Mouse (Mus musculus): ENCODE data around the gene Clock. TPM values are rescaled to one million over a fixed set of nuclear protein-coding genes. Genes with fewer than 3 reads are reported as not detected.

Clock gene
- polyA plus RNA-seq, 1 experiment from 2014 or later = 10.9 TPM

DNA sequence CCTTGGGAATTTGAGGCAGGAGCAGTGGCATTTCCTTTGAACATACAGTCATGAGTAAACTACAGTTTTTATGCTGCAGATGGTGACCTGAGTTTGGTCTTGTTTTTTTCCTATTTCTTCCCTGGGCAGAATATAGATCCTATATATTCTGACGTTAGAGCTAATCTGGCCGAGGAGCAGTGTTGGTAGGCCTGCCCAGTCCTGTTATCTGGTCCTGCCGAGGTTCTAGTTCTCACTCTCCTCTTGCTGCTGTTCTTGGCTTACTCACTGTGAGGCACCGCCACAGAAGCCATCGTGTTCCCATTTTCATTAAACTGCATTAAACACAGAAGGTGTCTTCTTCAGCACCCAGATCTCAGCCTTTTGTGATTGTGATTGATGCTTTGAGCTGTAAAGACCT, 116.7 kb downstream of the Clock start:
- Histone ChIP-seq H3K4me1 (peaks cover 28% of the 10 kb centered on the region), H3K36me3 (peaks cover 54% of the 10 kb centered on the region), H3K4me3 (no peak overlapping the region), H3K27ac (replicated peaks) (no peak overlapping the region), H3K27me3 (ENCODE audit: low read depth, poor library complexity, severe bottlenecking) (peaks cover 3% of the 10 kb centered on the region), H3K9me3 (replicated peaks) (no peaks in the 10 kb centered on the region)
- WGBS = 85% methylated on average over 5 of the region's 5 CpGs
- DNase-seq (ENCODE audit: low spot score) = no peak

DNA sequence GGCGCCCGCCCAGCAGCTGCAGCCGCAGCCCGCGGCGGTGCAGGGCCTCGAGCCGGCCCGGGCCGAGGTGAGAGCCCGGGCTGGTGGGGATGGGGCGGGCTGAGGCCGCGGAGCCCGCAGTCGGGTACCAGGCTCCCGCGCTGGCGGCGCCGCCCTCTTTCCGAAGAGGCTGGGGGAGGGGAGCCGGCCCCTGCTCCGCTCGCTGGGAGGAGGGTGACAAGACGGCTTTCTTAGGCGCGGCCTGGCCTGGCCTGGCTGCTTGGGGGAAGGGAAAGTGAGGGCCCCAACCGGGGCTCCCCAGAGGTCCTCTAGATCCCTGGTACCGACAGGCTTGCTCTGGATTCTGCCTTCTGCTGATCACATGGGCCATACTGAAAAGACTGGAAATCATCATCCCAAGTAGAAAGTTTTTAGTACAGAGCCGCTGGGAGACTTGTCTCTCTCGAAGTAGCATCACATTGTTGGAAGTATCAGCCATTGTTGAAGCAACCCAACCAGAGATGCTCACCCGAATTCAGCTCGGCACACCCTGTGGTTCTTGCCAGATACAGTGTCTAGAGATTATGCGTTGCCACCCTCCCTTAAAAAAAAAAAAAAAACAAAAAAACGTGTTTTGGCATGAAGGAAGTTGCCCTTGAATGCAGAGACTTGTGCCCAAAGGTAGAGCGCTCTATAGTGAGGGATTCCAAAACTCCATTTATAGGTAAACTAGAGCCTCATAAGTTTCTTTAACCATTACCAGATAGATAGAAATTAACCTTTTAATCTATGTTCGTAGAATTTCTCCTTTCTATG, 120.1 kb downstream of the Clock start:
- DNase-seq (ENCODE audit: low spot score) = peak; percentile 88
- H3K27ac ChIP-seq (replicated peaks) = peak overlapping the region; percentile 99
- 4% methylated on average over 35 of the region's 38 CpGs for WGBS

DNA sequence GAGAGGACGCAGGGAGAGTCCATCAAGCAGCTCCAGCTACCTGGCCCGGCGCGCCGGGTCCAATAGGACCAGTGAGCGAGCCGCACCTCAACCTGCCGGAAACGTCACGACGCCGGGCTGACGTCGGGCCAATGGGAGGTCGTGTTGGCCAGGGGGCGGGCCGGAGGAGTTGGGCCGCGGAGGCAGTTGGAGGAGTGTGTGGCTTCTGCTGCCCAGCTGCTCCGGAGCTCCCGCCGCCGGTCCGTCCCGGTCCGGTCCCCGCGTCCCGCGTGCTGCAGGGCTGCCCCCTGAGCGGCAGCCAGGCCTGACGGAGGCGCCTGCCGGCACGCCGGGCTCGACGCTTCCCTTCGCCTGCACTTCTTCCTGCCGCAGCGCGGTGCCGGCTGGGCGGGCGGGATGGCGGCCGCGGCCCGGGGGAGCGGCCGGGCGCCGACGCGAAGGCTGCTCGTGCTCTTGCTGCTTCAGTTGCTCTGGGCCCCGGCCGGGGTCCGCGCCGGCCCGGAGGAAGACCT, 120.8 kb downstream of the Clock start, which contains the start of gene Tmem165:
Gene Tmem165 (plus strand): TSS at position 131 of the 512 bp plus-strand sequence.
- under 1% methylated on average over 60 of the region's 62 CpGs for WGBS
- Histone ChIP-seq H3K4me1 (peaks cover 26% of the 10 kb centered on the region), H3K27ac (replicated peaks) (peak within 1 kb of the TSS; percentile 99), H3K36me3 (peaks cover 21% of the 10 kb centered on the region), H3K9me3 (replicated peaks) (no peaks in the 10 kb centered on the region), H3K4me3 (peak within 1 kb of the TSS; percentile 90), H3K27me3 (ENCODE audit: low read depth, poor library complexity, severe bottlenecking) (peaks cover 12% of the 10 kb centered on the region)
- peak; percentile 95 for DNase-seq (ENCODE audit: low spot score)

More for the DNA sequence above, 120.1 kb downstream of the Clock start:
- peak overlapping the region; percentile 90 for H3K4me3 ChIP-seq
- H3K9me3 ChIP-seq (replicated peaks) = no peaks in the 10 kb centered on the region
- H3K4me1 ChIP-seq = peaks cover 28% of the 10 kb centered on the region
- H3K36me3 ChIP-seq = peaks cover 28% of the 10 kb centered on the region
- H3K27me3 ChIP-seq (ENCODE audit: low read depth, poor library complexity, severe bottlenecking) = peaks cover 12% of the 10 kb centered on the region

DNA sequence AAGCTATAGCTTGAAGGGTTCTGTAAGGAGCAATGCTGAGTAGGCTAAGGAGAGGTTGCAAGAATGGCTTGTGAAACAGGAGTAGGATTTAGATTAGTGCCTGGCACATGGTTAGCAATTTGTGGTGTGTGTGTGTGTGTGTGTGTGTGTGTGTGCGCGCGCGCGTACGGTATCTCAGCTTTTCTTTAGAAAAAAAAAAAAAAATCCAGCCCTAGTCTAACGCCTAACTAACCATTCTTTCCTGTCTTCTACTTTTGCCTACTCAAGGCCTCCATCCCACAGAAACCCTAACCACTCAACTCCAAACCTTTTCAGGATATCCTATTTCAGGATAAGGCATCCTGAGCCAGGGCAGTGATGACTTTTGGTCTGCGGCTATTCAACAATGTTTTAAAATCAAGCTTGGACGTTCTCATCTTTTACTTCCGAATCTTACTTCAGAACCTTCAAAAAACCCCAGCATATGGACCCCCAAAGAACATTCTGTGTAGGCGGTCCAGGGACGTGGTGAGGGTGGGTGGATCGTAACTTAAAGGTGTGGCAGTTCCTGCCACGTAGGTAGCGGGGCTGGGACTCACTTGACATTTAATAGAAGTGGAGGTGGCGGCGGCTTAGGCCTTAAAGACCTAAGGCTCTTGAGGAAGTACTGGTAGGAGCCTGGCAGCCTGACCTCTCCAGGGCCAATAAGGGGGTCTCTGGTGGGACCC, 121.4 kb downstream of the Clock start:
- WGBS = 43% methylated on average over 17 of the region's 17 CpGs
- Histone ChIP-seq H3K4me1 (peaks cover 26% of the 10 kb centered on the region), H3K9me3 (replicated peaks) (no peaks in the 10 kb centered on the region), H3K4me3 (peak overlapping the region; percentile 90), H3K27me3 (ENCODE audit: low read depth, poor library complexity, severe bottlenecking) (peaks cover 12% of the 10 kb centered on the region), H3K36me3 (peaks cover 21% of the 10 kb centered on the region), H3K27ac (replicated peaks) (peak overlapping the region; percentile 99)
- DNase-seq (ENCODE audit: low spot score) = no peak

DNA sequence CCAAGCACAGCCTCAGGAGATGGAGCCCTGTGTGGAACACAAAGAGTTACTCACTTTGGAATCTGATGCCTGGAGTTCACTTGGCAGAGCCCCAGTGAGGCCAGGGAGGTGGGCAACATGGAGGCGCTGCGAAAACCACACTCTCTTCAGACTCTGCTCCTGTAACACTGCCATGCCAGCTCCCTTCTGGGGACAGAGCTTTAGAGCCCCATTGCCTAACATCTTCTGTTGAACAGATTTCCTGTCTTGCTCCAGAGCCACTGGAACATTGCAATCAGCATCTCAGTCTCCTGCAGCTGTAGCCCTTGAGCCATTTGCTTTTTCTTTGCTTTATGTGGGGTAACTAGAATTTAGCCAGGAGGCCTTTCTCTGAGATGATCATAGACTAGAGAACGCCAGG, 122.3 kb downstream of the Clock start:
- WGBS = 83% methylated on average over 3 of the region's 3 CpGs
- Histone ChIP-seq H3K27me3 (ENCODE audit: low read depth, poor library complexity, severe bottlenecking) (peaks cover 12% of the 10 kb centered on the region), H3K36me3 (peaks cover 15% of the 10 kb centered on the region), H3K27ac (replicated peaks) (no peak overlapping the region), H3K9me3 (replicated peaks) (no peaks in the 10 kb centered on the region), H3K4me1 (peaks cover 26% of the 10 kb centered on the region), H3K4me3 (no peak overlapping the region)
- DNase-seq (ENCODE audit: low spot score) = no peak

DNA sequence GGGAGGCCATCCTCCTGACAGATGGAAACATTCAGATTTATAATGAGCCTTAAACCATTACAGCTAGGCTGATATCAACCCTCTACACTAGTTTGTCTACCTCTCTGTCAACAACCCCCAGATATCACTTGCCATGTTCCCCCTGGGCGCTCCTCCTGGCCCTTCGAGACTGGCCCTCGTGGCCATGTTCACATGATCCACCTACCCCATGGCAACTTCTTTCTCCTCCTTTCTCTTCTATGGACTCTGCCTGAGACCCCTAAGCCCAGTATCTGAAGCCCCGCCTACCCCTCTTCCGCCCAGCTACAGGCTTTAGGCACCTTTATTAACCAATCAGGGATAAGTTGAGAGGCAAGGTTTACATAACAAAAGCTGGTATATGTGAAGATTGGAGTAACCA, 124.8 kb downstream of the Clock start:
- no peaks in the 10 kb centered on the region for H3K36me3 ChIP-seq
- WGBS = 83% methylated on average over 5 of the region's 5 CpGs
- DNase-seq (ENCODE audit: low spot score) = no peak
- peaks cover 12% of the 10 kb centered on the region for H3K27me3 ChIP-seq (ENCODE audit: low read depth, poor library complexity, severe bottlenecking)
- no peak overlapping the region for H3K27ac ChIP-seq (replicated peaks)
- peaks cover 17% of the 10 kb centered on the region for H3K4me1 ChIP-seq
- no peaks in the 10 kb centered on the region for H3K9me3 ChIP-seq (replicated peaks)
- no peak overlapping the region for H3K4me3 ChIP-seq

DNA sequence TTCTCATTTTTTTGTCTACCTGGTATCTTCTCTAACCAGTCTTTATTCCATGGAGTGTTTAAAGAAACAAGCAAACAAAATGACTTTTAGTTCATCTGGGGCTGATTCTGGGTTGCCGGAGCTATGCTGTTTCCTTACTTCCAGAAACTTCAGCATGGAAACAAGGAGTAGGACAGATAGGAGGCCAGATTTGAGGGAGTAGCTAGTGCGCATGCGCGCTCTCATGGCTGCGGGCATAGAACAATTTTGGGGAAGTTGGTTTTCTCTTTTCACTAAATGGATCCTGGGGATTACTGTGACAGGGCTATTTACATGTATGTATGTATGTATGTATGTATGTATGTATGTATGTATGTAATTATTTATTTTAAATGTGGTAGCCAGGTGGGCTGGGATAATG, 125.4 kb downstream of the Clock start:
- DNase-seq (ENCODE audit: low spot score) = no peak
- Histone ChIP-seq H3K9me3 (replicated peaks) (no peaks in the 10 kb centered on the region), H3K4me1 (peaks cover 14% of the 10 kb centered on the region), H3K4me3 (no peak overlapping the region), H3K27me3 (ENCODE audit: low read depth, poor library complexity, severe bottlenecking) (peaks cover 12% of the 10 kb centered on the region), H3K27ac (replicated peaks) (no peak overlapping the region), H3K36me3 (no peaks in the 10 kb centered on the region)
- 97% methylated on average over 5 of the region's 5 CpGs for WGBS

DNA sequence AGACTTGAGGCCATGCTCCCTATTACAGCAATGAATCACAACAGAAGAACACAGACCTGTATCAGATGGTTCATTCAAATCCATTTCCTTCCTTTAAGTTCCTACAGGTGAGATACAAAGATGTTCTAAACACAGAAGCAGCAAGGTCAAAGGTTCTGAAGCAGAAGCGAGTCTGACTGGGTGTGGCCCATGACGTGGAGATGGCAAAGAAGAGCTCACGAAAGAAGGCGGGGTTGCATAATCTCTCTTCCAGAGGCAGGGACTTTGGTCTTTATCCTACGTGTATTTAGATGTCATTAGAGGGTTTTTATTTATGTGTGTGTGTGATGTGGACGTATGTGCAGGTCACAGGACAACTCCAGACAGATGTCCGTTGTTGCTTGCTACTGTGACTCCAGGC, 126.9 kb downstream of the Clock start:
- 81% methylated on average over 7 of the region's 7 CpGs for WGBS
- DNase-seq (ENCODE audit: low spot score) = no peak
- no peak overlapping the region for H3K4me3 ChIP-seq
- H3K27ac ChIP-seq (replicated peaks) = no peak overlapping the region
- H3K4me1 ChIP-seq = peaks cover 9% of the 10 kb centered on the region; the same call in 1 of the 2 replicates
- H3K27me3 ChIP-seq (ENCODE audit: low read depth, poor library complexity, severe bottlenecking) = peaks cover 7% of the 10 kb centered on the region
- H3K9me3 ChIP-seq (replicated peaks) = no peaks in the 10 kb centered on the region
- H3K36me3 ChIP-seq = no peaks in the 10 kb centered on the region

DNA sequence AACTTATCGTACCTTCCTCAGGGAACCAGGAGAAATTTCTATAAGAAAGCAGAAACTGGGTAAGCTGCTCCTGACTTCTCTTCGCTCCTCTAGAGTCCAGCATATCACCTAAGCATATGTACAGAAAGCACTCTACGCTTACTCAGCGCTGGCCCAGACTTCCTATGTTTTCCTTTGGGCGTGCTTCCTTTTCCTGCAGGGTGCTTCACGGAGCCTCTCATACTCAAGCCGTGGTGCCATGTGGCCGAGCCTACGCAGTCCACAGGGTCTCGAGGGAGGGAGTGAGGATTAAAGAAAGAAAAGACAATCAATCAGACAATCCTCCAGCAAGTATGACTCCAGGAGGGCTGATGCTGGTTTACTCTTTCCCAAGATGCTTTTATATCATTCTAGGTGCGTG, 127.8 kb downstream of the Clock start:
- DNase-seq (ENCODE audit: low spot score) = no peak
- H3K27me3 ChIP-seq (ENCODE audit: low read depth, poor library complexity, severe bottlenecking) = no peaks in the 10 kb centered on the region
- no peaks in the 10 kb centered on the region for H3K36me3 ChIP-seq
- H3K4me3 ChIP-seq = no peak overlapping the region
- 80% methylated on average over 11 of the region's 11 CpGs for WGBS
- no peaks in the 10 kb centered on the region for H3K9me3 ChIP-seq (replicated peaks)
- H3K27ac ChIP-seq (replicated peaks) = no peak overlapping the region
- peaks cover 9% of the 10 kb centered on the region; the same call in 1 of the 2 replicates for H3K4me1 ChIP-seq

DNA sequence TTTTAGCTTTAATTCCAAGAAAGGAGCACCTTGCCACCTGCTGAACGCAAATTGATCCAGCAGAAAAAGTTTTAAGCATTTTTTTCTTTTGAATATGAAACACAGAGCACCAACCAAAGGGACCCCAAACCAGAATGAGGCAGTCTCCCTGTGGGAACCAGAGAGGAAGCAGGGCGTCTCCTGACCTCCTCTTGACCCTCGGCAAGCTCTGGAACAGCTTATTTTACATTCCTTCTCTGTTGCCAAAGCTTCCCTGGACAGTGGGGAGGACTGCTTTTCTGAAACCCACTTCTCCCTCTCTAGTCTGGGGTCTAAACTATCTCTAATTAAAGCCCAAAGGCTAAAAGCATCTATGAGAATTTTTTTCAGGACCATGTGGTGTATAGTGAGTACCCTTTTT, 128.2 kb downstream of the Clock start:
- H3K27me3 ChIP-seq (ENCODE audit: low read depth, poor library complexity, severe bottlenecking) = no peaks in the 10 kb centered on the region
- H3K4me3 ChIP-seq = no peak overlapping the region
- H3K27ac ChIP-seq (replicated peaks) = no peak overlapping the region
- no peak for DNase-seq (ENCODE audit: low spot score)
- peaks cover 9% of the 10 kb centered on the region; the same call in 1 of the 2 replicates for H3K4me1 ChIP-seq
- H3K36me3 ChIP-seq = no peaks in the 10 kb centered on the region
- H3K9me3 ChIP-seq (replicated peaks) = no peaks in the 10 kb centered on the region
- 58% methylated on average over 3 of the region's 3 CpGs for WGBS

DNA sequence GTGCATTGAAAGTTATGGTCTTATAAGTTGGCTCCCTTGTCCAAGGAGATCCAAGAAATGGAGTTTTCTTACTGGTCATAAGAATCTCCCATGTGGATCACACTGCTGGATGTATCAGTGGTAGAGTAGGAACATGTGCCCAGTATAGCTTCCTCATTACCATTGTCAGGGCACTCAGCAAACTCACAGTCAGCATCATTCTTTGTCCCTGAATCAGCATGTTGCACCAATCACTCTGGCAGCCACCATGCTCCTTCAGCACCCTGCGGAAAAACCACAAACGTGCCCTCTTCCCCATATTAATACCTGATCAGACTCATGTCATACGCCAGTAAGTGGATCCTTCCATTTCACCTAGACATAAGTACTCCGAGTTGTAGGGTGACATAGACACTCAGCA, 129.5 kb downstream of the Clock start:
- no peak for DNase-seq (ENCODE audit: low spot score)
- no peaks in the 10 kb centered on the region for H3K36me3 ChIP-seq
- no peak overlapping the region for H3K4me3 ChIP-seq
- H3K4me1 ChIP-seq = peaks cover 9% of the 10 kb centered on the region; the same call in 1 of the 2 replicates
- no peak overlapping the region for H3K27ac ChIP-seq (replicated peaks)
- WGBS = 87% methylated on average over 4 of the region's 4 CpGs
- no peaks in the 10 kb centered on the region for H3K9me3 ChIP-seq (replicated peaks)
- H3K27me3 ChIP-seq (ENCODE audit: low read depth, poor library complexity, severe bottlenecking) = no peaks in the 10 kb centered on the region

DNA sequence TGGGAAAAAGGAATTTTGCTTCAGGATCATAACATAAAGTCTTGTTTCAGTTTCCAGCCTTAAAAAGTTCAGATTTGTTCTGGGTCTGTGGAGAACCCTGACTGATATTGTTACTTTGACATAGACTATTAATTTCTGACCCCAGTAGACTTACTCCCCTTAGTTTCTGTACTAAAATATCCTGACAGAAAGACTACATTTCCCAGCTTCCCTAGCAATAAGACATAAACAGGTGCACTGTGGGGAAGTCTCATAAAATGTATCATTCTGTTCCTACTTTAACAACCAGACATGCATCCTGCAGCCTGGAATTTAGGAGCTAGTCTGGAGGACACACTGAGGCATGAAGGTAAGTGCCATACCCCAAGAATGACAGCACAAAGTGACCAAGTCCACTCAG, 133.6 kb downstream of the Clock start:
- no peaks in the 10 kb centered on the region for H3K27me3 ChIP-seq (ENCODE audit: low read depth, poor library complexity, severe bottlenecking)
- H3K9me3 ChIP-seq (replicated peaks) = no peaks in the 10 kb centered on the region
- no peak for DNase-seq (ENCODE audit: low spot score)
- no peaks in the 10 kb centered on the region for H3K36me3 ChIP-seq
- H3K27ac ChIP-seq (replicated peaks) = no peak overlapping the region
- no peaks in the 10 kb centered on the region for H3K4me1 ChIP-seq
- no peak overlapping the region for H3K4me3 ChIP-seq

DNA sequence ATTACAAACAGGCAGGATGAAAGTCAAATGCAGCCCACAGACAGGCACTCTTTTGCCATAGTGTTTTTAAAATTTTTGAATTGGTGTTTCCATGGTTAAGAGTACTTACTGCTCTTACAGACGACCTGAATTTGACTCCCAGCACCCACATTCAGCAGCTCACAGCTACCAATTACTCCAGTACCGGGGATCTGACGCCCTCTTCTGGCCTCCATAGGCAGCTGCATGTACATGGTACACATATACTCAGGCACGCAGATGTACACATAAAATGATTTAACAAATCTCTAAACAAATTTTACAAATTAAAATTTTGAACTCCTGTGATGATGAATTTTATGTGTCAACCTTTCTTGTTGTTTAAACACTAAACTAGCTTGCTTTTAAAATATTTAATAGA, 134.1 kb downstream of the Clock start:
- Histone ChIP-seq H3K4me3 (no peak overlapping the region), H3K4me1 (no peaks in the 10 kb centered on the region), H3K9me3 (replicated peaks) (no peaks in the 10 kb centered on the region), H3K36me3 (no peaks in the 10 kb centered on the region), H3K27ac (replicated peaks) (no peak overlapping the region), H3K27me3 (ENCODE audit: low read depth, poor library complexity, severe bottlenecking) (peaks cover 2% of the 10 kb centered on the region; the same call in 1 of the 2 replicates)
- no peak for DNase-seq (ENCODE audit: low spot score)
- 80% methylated on average over 4 of the region's 4 CpGs for WGBS
